Mouse (Mus musculus) neural tube, embryonic 10.5 days (tissue): ENCODE results near the gene Fam83g.
A peak's percentile ranks its signal among the peaks of the same experiment; 100 is the strongest.

Source experiments
- DNase-seq: peaks from one replicate; pipeline ENCODE4 v3.0.0-alpha.2; 2017; ENCODE audit warnings: low spot score; ENCODE audit errors: extremely low spot score

Gene Fam83g

DNA sequence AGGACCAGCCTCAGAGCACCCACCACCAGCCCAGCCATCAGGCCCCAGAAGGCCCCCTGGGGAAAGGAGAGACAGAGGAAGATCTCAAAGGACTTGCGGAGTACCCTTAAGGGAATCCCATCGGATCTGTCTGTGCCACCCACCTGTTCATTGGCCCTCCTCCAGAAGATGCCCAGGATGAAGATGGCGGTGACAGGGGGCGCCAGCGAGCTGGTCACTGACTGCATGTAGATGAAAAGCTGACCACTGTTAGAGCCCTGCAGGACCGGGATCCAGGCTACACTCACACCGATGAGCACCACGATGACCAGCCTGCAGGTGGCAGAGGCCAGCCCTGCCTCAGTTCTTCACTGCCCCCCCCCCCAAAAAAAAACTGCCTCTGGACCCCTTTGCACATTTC, 10.2 kb upstream of the Fam83g start:
- peak; percentile 32 for DNase-seq

DNA sequence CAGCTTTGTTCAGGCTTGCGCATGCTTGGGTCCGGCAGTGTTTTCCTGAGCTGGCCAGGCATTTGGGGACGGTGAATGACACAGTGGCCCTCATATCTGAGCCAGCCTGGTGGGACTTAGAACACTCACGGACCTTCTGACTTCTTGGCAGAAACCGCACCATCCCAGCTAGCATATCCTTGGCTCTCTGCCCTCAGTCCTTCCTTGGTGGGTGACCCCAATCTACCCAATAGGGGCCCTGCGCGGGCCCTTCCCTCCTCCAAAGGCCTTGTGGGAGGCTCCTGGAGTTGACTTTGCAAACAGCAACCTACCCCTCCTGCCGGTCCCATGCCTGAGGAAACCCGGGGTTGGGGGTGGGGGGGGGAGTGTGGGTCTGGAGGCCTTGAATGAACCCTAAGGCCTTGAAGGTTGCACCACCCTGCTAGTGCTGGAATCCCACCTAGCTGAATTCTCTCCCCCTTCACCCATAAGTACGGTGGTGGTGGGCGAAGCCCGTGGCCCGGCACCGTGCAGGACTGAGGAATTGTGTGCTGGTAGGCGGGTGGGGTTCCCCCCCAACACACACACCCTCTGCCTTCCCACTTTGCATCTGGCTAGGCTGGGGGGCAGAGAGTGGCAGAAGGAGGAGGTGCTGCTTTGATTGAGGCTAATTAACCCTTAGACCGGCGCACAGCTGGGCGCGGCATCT, 9.6 kb upstream of the Fam83g start:
- peak; percentile 23 for DNase-seq

DNA sequence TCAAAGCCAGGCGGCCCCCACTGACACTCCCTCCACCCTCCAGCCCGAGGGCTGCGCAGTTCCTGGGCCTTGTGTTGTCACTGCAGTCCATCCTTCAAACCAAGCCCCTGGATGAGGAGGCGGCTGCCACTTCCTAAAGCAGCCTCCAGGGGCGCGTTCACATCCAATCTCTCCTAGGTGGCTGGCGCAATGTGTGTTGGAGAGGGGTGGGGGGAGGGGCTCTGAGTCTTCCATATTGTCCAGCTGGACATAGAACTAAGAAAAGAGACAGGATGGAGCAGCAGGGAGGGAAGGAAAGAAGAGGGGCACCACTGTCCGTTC, 9.1 kb upstream of the Fam83g start:
- DNase-seq: peak; percentile 74

- no peak for DNase-seq
Measured at GRCm38 (mm10) chr11:61675332-61675731, 8.6 kb upstream of the Fam83g start.

DNA sequence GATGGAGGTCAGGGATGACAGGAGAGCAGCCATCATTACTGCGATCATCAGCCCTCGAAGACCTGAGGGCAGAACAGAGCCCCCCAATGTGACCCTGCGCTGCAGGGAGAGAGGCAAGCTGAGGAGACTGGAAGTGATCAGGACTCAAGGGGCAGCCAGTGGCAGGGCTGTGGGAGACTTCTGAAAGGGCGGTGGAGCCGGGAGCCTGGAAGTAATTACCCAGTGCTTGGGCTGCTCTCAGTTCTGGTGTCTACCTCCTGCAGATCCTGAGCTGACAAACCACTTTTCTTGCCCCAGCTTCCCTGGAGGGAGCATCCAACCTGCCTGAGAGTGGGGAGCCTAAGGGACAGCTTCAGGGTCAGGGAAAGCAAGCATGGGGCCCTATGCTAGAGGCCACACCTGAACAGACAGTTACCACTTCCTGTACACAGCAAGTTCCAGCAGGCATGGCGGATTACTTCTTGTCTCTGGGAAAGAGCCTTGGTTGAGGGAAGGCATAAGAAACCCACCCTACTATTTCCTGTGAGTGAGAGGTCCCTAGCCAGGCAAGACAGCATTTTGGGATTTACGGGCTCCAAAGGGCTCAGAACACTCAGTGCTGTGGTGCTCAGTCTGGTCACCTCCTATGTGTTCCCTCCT, 7.6 kb upstream of the Fam83g start:
- peak; percentile 43 for DNase-seq

- no peak for DNase-seq
Measured at GRCm38 (mm10) chr11:61677709-61678108, 6.2 kb upstream of the Fam83g start.

GRCm38 (mm10) chr11:61679091-61679866, 4.6 kb upstream of the Fam83g start:
- DNase-seq: no peak

GRCm38 (mm10) chr11:61685119-61685725, 1.3 kb downstream of the Fam83g start:
- DNase-seq: no peak

DNA sequence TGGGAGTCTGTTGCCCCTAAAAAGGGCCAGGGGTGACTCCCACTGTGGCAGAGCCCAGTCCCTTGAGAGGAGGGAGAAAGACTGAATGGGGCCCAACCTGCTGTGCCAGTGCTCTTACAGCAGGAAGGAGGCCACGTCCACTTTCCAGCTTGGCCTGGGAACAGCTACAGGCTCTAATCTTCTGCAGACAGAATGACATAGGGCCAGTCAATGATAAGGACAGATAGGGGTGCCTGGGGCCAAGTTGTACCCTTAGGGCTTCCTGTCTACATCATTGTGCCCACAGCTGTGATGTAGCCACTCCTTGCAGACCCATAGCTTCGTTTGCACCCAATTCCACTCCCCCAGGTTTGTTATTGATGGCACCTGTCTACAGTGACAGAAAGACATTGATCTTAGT, 2.2 kb downstream of the Fam83g start:
- DNase-seq: no peak

DNA sequence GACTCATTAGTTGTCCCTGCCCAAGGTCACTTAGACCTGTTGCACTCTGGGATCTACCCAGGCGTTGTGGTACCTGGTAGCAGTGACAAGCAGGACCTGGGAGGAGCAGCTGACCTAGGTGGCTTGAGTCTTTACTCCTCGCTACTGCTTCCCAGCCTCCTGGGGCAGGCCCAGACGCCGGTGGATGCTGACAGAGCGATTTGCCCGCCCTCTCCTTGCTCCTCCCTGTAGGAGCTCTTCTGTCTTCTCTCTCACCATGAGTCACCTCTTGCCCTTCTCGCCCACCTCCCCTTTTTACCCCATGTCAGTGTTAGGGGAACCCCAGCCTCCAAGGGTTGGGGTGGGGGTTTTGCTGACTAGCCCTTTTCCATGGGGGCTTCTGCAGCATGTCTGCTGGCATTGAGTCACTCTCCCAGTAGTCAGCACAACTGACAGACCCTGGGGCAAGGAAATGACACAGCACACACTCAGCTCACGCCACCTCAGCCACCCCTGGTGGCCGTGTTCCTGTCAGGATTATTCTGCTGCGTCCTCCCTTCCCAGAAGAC, 3.1 kb downstream of the Fam83g start:
- no peak for DNase-seq

- no peak for DNase-seq
Measured at GRCm38 (mm10) chr11:61687595-61687994, 3.7 kb downstream of the Fam83g start.

GRCm38 (mm10) chr11:61692996-61693395, 9.1 kb downstream of the Fam83g start:
- no peak for DNase-seq

GRCm38 (mm10) chr11:61698852-61699251, 15.0 kb downstream of the Fam83g start:
- DNase-seq: no peak

DNA sequence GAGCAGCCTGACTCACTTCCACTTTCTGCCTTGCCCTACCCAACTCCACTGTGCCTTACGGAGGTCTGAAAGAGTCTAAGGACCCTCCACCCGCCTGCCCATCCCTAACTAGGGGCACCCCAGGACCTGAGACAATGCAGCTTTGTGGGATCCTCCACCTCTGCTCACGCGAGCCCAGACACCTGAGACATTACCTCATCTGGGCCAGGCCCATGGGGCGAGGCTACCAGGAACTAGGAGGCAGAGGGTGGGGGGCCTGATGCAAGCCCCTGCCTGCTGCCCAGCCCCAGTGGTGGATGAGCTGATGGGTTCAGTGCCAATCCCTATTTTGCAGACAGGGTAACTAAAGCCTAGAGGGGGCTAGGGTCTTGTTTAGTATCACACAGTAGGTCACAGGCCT, 15.6 kb downstream of the Fam83g start:
- no peak for DNase-seq

DNA sequence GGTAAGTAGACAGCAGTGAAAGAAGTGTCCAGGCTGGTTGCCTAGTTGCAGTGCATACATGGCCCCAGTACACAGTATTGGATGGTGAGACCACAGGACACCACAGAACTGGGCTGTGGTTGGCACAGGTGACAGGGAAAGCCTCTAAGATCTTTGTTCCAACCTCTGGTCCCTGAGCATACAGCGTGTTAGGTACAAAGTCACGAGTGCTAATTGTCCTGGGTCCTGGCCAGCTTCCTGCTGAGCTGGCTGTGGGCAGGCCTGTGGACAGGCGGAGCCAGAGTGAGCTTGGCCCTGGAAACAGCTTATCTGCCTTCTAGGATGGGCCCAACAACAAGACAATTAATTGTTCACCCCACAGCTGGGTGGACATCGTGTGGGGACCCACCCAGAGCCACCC, 16.0 kb downstream of the Fam83g start:
- DNase-seq: no peak

GRCm38 (mm10) chr11:61701696-61702095, 17.8 kb downstream of the Fam83g start:
- no peak for DNase-seq

GRCm38 (mm10) chr11:61702494-61702893, 18.6 kb downstream of the Fam83g start:
- DNase-seq: no peak

DNA sequence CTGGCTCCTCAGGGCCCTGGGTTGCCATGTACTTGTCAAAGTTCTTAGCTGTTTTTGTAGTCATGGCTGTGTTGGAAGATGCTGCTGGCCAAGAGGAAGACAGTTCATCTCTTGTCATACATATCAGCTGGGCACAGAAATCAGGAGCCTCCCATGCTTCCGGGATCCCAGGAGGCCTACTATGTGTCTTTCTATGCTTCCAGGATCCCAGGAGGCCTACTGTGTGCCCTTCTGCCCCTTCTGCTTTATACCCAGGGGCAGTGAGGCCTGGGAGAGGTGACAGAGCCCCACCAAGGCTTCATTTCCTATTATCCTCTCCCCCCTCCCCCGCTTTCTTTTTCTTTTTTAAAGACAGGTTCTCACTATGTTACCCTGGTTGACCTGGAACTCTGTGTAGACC, 21.7 kb downstream of the Fam83g start:
- no peak for DNase-seq

GRCm38 (mm10) chr11:61706232-61706631, 22.3 kb downstream of the Fam83g start:
- no peak for DNase-seq

- no peak for DNase-seq
Measured at GRCm38 (mm10) chr11:61708928-61709327, 25.0 kb downstream of the Fam83g start.

DNA sequence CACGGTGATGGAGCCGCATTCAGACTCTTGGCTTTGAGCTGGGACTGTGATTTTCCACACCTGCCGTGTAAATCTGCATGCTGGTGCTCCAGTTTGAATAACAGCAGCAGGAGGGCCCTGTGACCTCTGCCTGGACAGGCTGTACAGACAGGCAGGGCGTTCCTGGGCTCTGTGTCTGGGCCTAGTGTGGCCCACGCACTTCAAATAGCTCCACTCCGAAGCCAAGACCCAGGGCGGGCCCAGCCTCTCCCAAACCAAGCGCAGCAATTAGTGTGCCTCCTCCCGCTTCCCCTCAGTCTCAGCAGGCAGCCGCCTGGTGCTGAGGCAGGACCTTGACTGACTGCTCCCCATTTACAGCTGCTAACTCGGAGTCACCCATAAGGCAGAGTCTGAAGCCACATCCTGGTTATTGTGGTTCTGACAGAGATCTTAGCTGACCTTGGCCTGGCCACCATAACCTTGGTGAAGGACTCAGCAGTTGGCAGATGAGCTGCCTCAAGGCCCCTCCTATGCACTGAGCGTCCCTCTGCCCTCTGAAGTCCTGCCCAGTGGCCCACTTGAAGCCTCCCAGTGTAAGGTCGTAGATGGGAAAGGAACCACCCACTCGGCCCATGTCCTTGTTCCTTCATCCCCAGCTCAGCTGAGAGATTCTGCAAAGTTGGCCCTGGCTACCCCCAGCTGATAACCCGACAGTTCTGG, 29.4 kb downstream of the Fam83g start:
- DNase-seq: no peak
